Mouse (Mus musculus) spleen, adult 2 months (tissue): ENCODE measurements around the gene Dusp18.

Source experiments
- CTCF ChIP-seq: fragments of 200-500 bp; IDR thresholded peaks from 2 replicates; pipeline ENCODE4 v1.5.1; 2011; ENCODE audit warnings: mild to moderate bottlenecking, inconsistent platforms; ENCODE audit not compliant: insufficient read depth, insufficient read length, insufficient replicate concordance; ENCODE audit errors: extremely low read depth
- POLR2A ChIP-seq: fragments of 200-500 bp; IDR thresholded peaks from 2 replicates; pipeline ENCODE4 v1.6.1; 2011; ENCODE audit warnings: low read depth, low read length, inconsistent platforms

GRCm38 (mm10) chr11:3933756-3934285 is 38.8 kb downstream of the Dusp18 start:
- no peak for TF ChIP-seq POLR2A
- no peak for TF ChIP-seq CTCF
